Mouse (Mus musculus) ES-E14 (cell line): ENCODE data around the gene Hlcs. TPM values are rescaled to one million over a fixed set of nuclear protein-coding genes. Genes with fewer than 3 reads are reported as not detected.
A peak's percentile ranks its signal among the peaks of the same experiment; 100 is the strongest.

Source experiments
- DNase-seq: peaks from one replicate; pipeline ENCODE4 v3.0.0-alpha.2; 2013; ENCODE audit warnings: low read depth, low spot score
- H3K27ac ChIP-seq: 2 replicates; pipeline ENCODE4 v1.5.1; 2012; ENCODE audit warnings: low read depth, mild to moderate bottlenecking, low read length, moderate library complexity, mixed read lengths; ENCODE audit not compliant: poor library complexity, insufficient read depth, severe bottlenecking
- H3K36me3 ChIP-seq: 2 replicates; pipeline ENCODE4 v1.6.1; 2012; ENCODE audit warnings: mild to moderate bottlenecking, low read length, moderate library complexity, mixed read lengths; ENCODE audit not compliant: control insufficient read depth, poor library complexity, insufficient read depth, severe bottlenecking
- H3K4me1 ChIP-seq, 2 experiments: fragments of 150-350 bp in 1 of 2; sonication (generic) in 1 of 2; 2 replicates each; pipeline ENCODE4 v1.6.1; 2012; ENCODE audit warnings: low read length in 2 of 2, mild to moderate bottlenecking in 1 of 2, mixed read lengths in 1 of 2; ENCODE audit not compliant: control insufficient read depth in 2 of 2, insufficient read depth in 2 of 2, poor library complexity in 1 of 2
- H3K4me3 ChIP-seq, 2 experiments: fragments of 150-350 bp in 1 of 2; sonication (generic) in 1 of 2; 2 replicates each; pipeline ENCODE4 v1.5.1; 2012; ENCODE audit warnings: low read length in 2 of 2, low read depth in 1 of 2, mild to moderate bottlenecking in 1 of 2, mixed read lengths in 1 of 2; ENCODE audit not compliant: insufficient read depth in 1 of 2, poor library complexity in 1 of 2, severe bottlenecking in 1 of 2
- H3K9ac ChIP-seq: 2 replicates; pipeline ENCODE4 v1.6.1; 2012; ENCODE audit warnings: low read depth, mild to moderate bottlenecking, low read length, mixed read lengths; ENCODE audit not compliant: poor library complexity, insufficient read depth, severe bottlenecking
- H3K9me3 ChIP-seq: fragments of 150-350 bp; sonication (generic); 2 replicates; pipeline ENCODE4 v1.6.1; 2012; ENCODE audit warnings: low read depth, mild to moderate bottlenecking, low read length; ENCODE audit not compliant: control insufficient read depth, insufficient read depth
- CHD2 ChIP-seq: IDR thresholded peaks from 2 replicates; pipeline ENCODE4 v1.6.1; 2014; ENCODE audit warnings: mild to moderate bottlenecking, low read depth, low read length, inconsistent platforms
- HCFC1 ChIP-seq: IDR thresholded peaks from 2 replicates; pipeline ENCODE4 v1.6.1; 2012; ENCODE audit warnings: low read length, inconsistent platforms, borderline replicate concordance; ENCODE audit not compliant: insufficient read depth
- MAFK ChIP-seq: IDR thresholded peaks from 2 replicates; pipeline ENCODE4 v1.6.1; 2014; ENCODE audit warnings: mild to moderate bottlenecking, low read depth, low read length, inconsistent platforms; ENCODE audit not compliant: insufficient read depth
- ZC3H11A ChIP-seq: IDR thresholded peaks from 2 replicates; pipeline ENCODE4 v1.6.1; 2012; ENCODE audit warnings: low read depth, mild to moderate bottlenecking, inconsistent platforms, low read length, borderline replicate concordance
- ZNF384 ChIP-seq: IDR thresholded peaks from 2 replicates; pipeline ENCODE4 v1.6.1; 2012; ENCODE audit warnings: low read depth, low read length, inconsistent platforms
- in situ Hi-C, 2 experiments: fragments of 600-800 bp; cut with MboI; formaldehyde crosslinking; loops; one replicate each; pipeline ENCODE4 v1.15.1; 2025; ENCODE audit warnings: low sequenced_read_pairs in 2 of 2, inconsistent platforms in 1 of 2; ENCODE audit not compliant: unreplicated experiment in 2 of 2
- total RNA-seq: library from RNA; depleted of rRNA; stranded (reverse); fragments of 300-350 nt; gene quantifications from 2 replicates; pipeline ENCODE4 v1.2.3, GENCODE M21; 2012

Gene Hlcs
- total RNA-seq, 1 experiment = 5.2 TPM

- no peak overlapping the region for H3K4me3 ChIP-seq
- in situ Hi-C loops = no loop called here
- no peak overlapping the region for H3K27ac ChIP-seq
- no peak overlapping the region for H3K9ac ChIP-seq
- DNase-seq = no peak
- TF ChIP-seq ZC3H11A (no peak), CHD2 (no peak), MAFK (no peak), HCFC1 (no peak), ZNF384 (no peak)
- no peaks in the 10 kb centered on the region for H3K9me3 ChIP-seq
- H3K36me3 ChIP-seq = no peaks in the 10 kb centered on the region
- no peaks in the 10 kb centered on the region for H3K4me1 ChIP-seq
Observed at GRCm38 (mm10) chr16:94335656-94336055, 22.3 kb upstream of the Hlcs start.

GRCm38 (mm10) chr16:94331886-94332252 lies 18.5 kb upstream of the Hlcs start:
- H3K36me3 ChIP-seq = no peaks in the 10 kb centered on the region
- peak; percentile 73 for DNase-seq
- no peaks in the 10 kb centered on the region for H3K9me3 ChIP-seq
- H3K9ac ChIP-seq = no peak overlapping the region
- H3K4me3 ChIP-seq = no peak overlapping the region
- in situ Hi-C loops = no loop called here
- no peaks in the 10 kb centered on the region for H3K4me1 ChIP-seq
- TF ChIP-seq MAFK (no peak), CHD2 (no peak), HCFC1 (no peak), ZNF384 (no peak), ZC3H11A (no peak)
- H3K27ac ChIP-seq = no peak overlapping the region

GRCm38 (mm10) chr16:94331233-94331885 lies 18.0 kb upstream of the Hlcs start:
- Histone ChIP-seq H3K36me3 (no peaks in the 10 kb centered on the region), H3K4me1 (no peaks in the 10 kb centered on the region), H3K27ac (no peak overlapping the region), H3K4me3 (no peak overlapping the region), H3K9ac (no peak overlapping the region), H3K9me3 (no peaks in the 10 kb centered on the region)
- no peak for DNase-seq
- no peak for TF ChIP-seq HCFC1
- in situ Hi-C loops = no loop called here

GRCm38 (mm10) chr16:94330429-94330828 lies 17.1 kb upstream of the Hlcs start:
- no peaks in the 10 kb centered on the region for H3K9me3 ChIP-seq
- no peak overlapping the region for H3K4me3 ChIP-seq
- no peak for DNase-seq
- no peaks in the 10 kb centered on the region for H3K36me3 ChIP-seq
- TF ChIP-seq CHD2 (no peak), MAFK (no peak), ZNF384 (no peak), HCFC1 (no peak), ZC3H11A (no peak)
- no peak overlapping the region for H3K27ac ChIP-seq
- no peaks in the 10 kb centered on the region for H3K4me1 ChIP-seq
- no peak overlapping the region for H3K9ac ChIP-seq
- in situ Hi-C loops = no loop called here
